Mouse (Mus musculus) ES-Bruce4 (cell line): ENCODE results near the gene Dcaf4.

Experiments used
- CTCF ChIP-seq: IDR thresholded peaks from one replicate; pipeline ENCODE4 v1.8.1; 2011; ENCODE audit warnings: low read depth, low read length
- POLR2A ChIP-seq: IDR thresholded peaks from one replicate; pipeline ENCODE4 v1.8.1; 2011; ENCODE audit warnings: low read length; ENCODE audit not compliant: insufficient read depth

DNA sequence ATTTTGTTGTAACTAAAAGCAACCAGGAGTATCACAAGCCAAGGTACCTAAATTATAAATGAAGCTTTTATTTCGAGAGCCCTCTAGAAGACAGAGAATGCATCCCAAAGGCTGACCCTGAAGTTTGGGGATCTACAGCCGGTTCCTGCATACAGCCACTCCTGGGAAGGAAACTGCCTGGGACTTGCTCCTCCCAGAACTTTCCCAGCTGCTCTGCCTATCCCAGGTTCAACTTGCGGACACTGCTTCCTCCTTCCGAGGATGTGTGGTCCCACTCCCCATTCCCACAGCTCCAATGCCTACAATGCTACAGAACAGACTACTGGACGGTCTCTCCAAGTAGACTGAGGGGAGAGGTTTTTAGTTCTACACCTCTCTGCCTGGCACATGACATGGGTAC, 52.5 kb downstream of the Dcaf4 start:
- TF ChIP-seq CTCF (no peak), POLR2A (no peak)
